Mouse (Mus musculus) forebrain, postnatal 0 days (tissue): ENCODE measurements around the gene Myoz2. TPM values are rescaled to one million over a fixed set of nuclear protein-coding genes. Genes with fewer than 3 reads are reported as not detected.

Source experiments
- ATAC-seq: fragments of 200-750 bp; cut with Nextera tagmentation; 2 replicates; pipeline ENCODE4 v1.8.0; 2017; ENCODE audit warnings: mild to moderate bottlenecking, moderate library complexity
- DNase-seq: peaks from one replicate; pipeline ENCODE4 v3.0.0-alpha.2; 2015
- H3K27ac ChIP-seq: fragments of 300-500 bp; sonication (generic); 2 replicates; pipeline ENCODE4 v1.5.1; 2014; ENCODE audit warnings: low read depth, mild to moderate bottlenecking, antibody characterized with exemption, low read length, moderate library complexity, mixed read lengths
- H3K27me3 ChIP-seq: fragments of 300-500 bp; sonication (generic); 2 replicates; pipeline ENCODE4 v1.6.1; 2014; ENCODE audit warnings: mild to moderate bottlenecking, low read length, mixed read lengths; ENCODE audit not compliant: insufficient read depth
- H3K36me3 ChIP-seq: fragments of 300-500 bp; sonication (generic); 2 replicates; pipeline ENCODE4 v1.6.1; 2014; ENCODE audit warnings: mild to moderate bottlenecking, moderate library complexity; ENCODE audit not compliant: insufficient read depth
- H3K4me1 ChIP-seq: fragments of 300-500 bp; sonication (generic); 2 replicates; pipeline ENCODE4 v1.6.1; 2014; ENCODE audit warnings: antibody characterized with exemption; ENCODE audit not compliant: insufficient read depth
- H3K4me2 ChIP-seq: fragments of 300-500 bp; sonication (generic); 2 replicates; pipeline ENCODE4 v1.6.1; 2014; ENCODE audit warnings: low read depth, mild to moderate bottlenecking, moderate library complexity
- H3K4me3 ChIP-seq: fragments of 300-500 bp; sonication (generic); 2 replicates; pipeline ENCODE4 v1.5.1; 2014; ENCODE audit warnings: low read depth, low read length, mixed read lengths
- H3K9ac ChIP-seq: fragments of 300-500 bp; sonication (generic); 2 replicates; pipeline ENCODE4 v1.6.1; 2014; ENCODE audit warnings: mild to moderate bottlenecking
- H3K9me3 ChIP-seq: fragments of 300-500 bp; sonication (generic); 2 replicates; pipeline ENCODE4 v1.6.1; 2016; ENCODE audit warnings: low read length
- CTCF ChIP-seq: sonication (generic); IDR thresholded peaks from 2 replicates; pipeline ENCODE4 v1.5.1; 2016; ENCODE audit warnings: antibody characterized with exemption, control low read depth, low read depth
- WGBS: fragments of 180-500 bp; shearing (Covaris S2); extraction: QIAGEN DNeasy Blood & Tissue Kit; methylation state at CpG from one replicate; pipeline ENCODE4 v1.1.7; 2014; 5-methylcytosine and 5-hydroxymethylcytosine counted together
- polyA plus RNA-seq: library from polyadenylated mRNA; unstranded; fragments of >200 nt; fragmentation: Nextera tagmentation; extraction: Ambion mirVana; gene quantifications from 2 replicates; pipeline ENCODE4 v1.2.1, GENCODE M21; 2015
- total RNA-seq: library from RNA; depleted of rRNA; stranded (reverse); fragments of >200 nt; gene quantifications from 2 replicates; pipeline ENCODE4 v1.2.3, GENCODE M21; 2014

Gene Myoz2
- total and polyA plus RNA-seq, 2 experiments from 2014 or later, result 0.14 TPM; not detected in 1

- Histone ChIP-seq H3K27me3 (no peaks in the 10 kb centered on the region), H3K36me3 (no peaks in the 10 kb centered on the region), H3K9me3 (0 out of 2 replicates have a peak, but pooled peaks cover 3% of the 10 kb centered on the region), H3K4me2 (no peak overlapping the region), H3K27ac (no peak overlapping the region), H3K4me3 (no peak overlapping the region), H3K4me1 (no peaks in the 10 kb centered on the region), H3K9ac (no peak overlapping the region)
- no peak for DNase-seq
- WGBS, result 71% methylated on average over 8 of the region's 8 CpGs
- ATAC-seq, result no peak
- no peak for TF ChIP-seq CTCF
Measured at GRCm38 (mm10) chr3:123053192-123053938, 18.6 kb upstream of the Myoz2 start.

- no peak overlapping the region for H3K4me3 ChIP-seq
- 98% methylated on average over 1 of the region's 1 CpGs for WGBS
- TF ChIP-seq CTCF, result no peak
- H3K4me1 ChIP-seq, result no peaks in the 10 kb centered on the region
- H3K27me3 ChIP-seq, result no peaks in the 10 kb centered on the region
- DNase-seq (no peak), ATAC-seq (no peak)
- H3K36me3 ChIP-seq, result no peaks in the 10 kb centered on the region
- H3K4me2 ChIP-seq, result no peak overlapping the region
- H3K27ac ChIP-seq, result no peak overlapping the region
- H3K9me3 ChIP-seq, result no peaks in the 10 kb centered on the region
- no peak overlapping the region for H3K9ac ChIP-seq
Measured at GRCm38 (mm10) chr3:123042308-123042707, 7.5 kb upstream of the Myoz2 start.

GRCm38 (mm10) chr3:123033804-123034203 is 1.0 kb downstream of the Myoz2 start:
- TF ChIP-seq CTCF, result no peak
- Histone ChIP-seq H3K27me3 (no peaks in the 10 kb centered on the region), H3K9ac (no peak overlapping the region), H3K27ac (no peak overlapping the region), H3K4me3 (no peak overlapping the region), H3K9me3 (no peaks in the 10 kb centered on the region), H3K4me1 (no peaks in the 10 kb centered on the region), H3K4me2 (no peak overlapping the region), H3K36me3 (no peaks in the 10 kb centered on the region)
- ATAC-seq (no peak), DNase-seq (no peak)
- 59% methylated on average over 8 of the region's 8 CpGs for WGBS

- 30% methylated on average over 3 of the region's 3 CpGs for WGBS
- Histone ChIP-seq H3K9ac (no peak overlapping the region), H3K36me3 (no peaks in the 10 kb centered on the region), H3K4me3 (no peak overlapping the region), H3K27me3 (no peaks in the 10 kb centered on the region), H3K4me2 (no peak overlapping the region), H3K4me1 (no peaks in the 10 kb centered on the region), H3K27ac (no peak overlapping the region), H3K9me3 (no peaks in the 10 kb centered on the region)
- TF ChIP-seq CTCF, result no peak
- ATAC-seq (no peak), DNase-seq (no peak)
Measured at GRCm38 (mm10) chr3:123025634-123026033, 9.2 kb downstream of the Myoz2 start.

DNA sequence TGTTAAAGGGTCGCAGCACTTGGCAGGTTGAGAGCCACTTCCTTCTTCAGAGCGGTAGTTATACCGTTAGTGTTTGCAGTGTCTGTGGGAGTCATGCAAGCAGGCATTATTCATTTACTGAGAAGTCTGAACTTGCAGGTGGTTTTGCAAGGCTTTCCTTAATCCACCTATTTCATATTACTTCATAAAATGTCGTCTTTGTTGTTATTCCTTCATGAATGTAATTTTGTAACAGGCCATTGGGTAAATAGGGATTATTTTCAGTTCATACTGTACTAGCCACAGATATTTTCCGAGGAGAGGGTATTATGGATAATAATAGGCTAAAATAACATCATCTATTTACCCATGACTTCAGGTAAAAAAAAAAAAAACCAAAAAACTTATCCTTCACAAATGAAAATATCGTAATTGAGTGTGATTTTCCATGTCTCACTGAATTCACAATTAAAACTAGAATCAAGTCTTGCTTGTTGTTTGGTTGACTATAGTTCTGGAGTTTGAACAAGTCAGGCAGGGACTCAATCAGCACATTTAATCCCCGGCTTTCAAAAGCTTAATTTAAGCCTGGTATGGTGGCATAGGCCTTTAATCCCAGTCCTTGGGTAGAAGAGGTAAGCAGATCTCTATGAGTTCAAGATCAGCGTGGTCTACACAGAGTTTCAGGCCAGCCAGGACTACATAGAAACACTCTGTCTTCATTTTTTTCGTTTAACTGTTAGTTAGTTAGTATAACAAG is 10.2 kb downstream of the Myoz2 start:
- DNase-seq (no peak), ATAC-seq (no peak)
- H3K9me3 ChIP-seq, result no peaks in the 10 kb centered on the region
- no peak overlapping the region for H3K4me3 ChIP-seq
- 83% methylated on average over 9 of the region's 9 CpGs for WGBS
- H3K9ac ChIP-seq, result no peak overlapping the region
- no peaks in the 10 kb centered on the region for H3K27me3 ChIP-seq
- H3K4me2 ChIP-seq, result no peak overlapping the region
- H3K36me3 ChIP-seq, result no peaks in the 10 kb centered on the region
- no peak overlapping the region for H3K27ac ChIP-seq
- no peaks in the 10 kb centered on the region for H3K4me1 ChIP-seq
- no peak for TF ChIP-seq CTCF

DNA sequence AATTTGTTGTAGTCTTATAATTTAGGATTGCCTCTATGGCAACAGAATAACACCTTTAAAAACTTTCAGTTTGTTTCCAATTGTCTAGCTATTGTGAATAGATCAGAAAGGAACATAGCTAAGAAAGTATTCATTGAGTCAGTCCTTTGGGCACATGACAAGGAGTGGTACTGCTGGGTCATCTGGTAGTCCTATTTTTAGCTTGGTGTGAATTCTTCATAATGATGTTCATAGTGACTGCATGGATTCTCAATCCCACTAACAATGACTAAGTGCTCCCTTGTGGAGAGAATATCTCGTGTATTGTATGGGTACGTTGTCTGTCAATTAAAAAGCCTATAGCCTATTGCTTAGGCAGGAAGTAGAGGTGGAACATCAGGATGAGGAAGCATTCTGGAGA is 16.0 kb downstream of the Myoz2 start:
- ATAC-seq (no peak), DNase-seq (no peak)
- no peaks in the 10 kb centered on the region for H3K36me3 ChIP-seq
- no peak overlapping the region for H3K9ac ChIP-seq
- no peak overlapping the region for H3K4me3 ChIP-seq
- WGBS, result 83% methylated on average over 2 of the region's 2 CpGs
- TF ChIP-seq CTCF, result no peak
- H3K27me3 ChIP-seq, result no peaks in the 10 kb centered on the region
- H3K4me2 ChIP-seq, result no peak overlapping the region
- H3K27ac ChIP-seq, result no peak overlapping the region
- H3K9me3 ChIP-seq, result no peaks in the 10 kb centered on the region
- no peaks in the 10 kb centered on the region for H3K4me1 ChIP-seq

DNA sequence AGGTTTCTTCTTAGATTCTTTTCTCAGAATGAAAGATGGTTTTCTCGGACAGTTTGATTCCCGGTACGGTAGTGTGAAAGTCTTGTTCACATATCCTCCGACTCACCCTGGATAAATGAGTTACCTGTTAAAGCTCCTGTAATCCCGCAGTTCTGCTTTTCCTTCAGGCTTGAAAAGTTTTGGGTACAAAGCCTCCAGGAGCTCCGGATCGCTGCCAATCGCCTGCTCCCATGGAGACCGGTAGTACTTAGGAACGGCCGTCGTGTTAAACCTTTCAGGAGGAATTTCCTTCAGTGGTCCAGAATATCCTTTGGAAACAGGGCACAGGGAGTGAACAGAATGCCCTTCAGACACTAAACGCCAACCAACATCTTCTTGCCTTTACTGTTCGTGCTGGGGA is 21.3 kb downstream of the Myoz2 start:
- Histone ChIP-seq H3K27ac (no peak overlapping the region), H3K36me3 (no peaks in the 10 kb centered on the region), H3K4me3 (no peak overlapping the region), H3K4me2 (no peak overlapping the region), H3K4me1 (no peaks in the 10 kb centered on the region), H3K27me3 (no peaks in the 10 kb centered on the region), H3K9me3 (no peaks in the 10 kb centered on the region), H3K9ac (no peak overlapping the region)
- WGBS, result 87% methylated on average over 14 of the region's 14 CpGs
- DNase-seq (no peak), ATAC-seq (no peak)
- no peak for TF ChIP-seq CTCF
